Mouse (Mus musculus) stomach, embryonic 16.5 days (tissue): Measurements from ENCODE around the gene Nfia. TPM values are rescaled to one million over a fixed set of nuclear protein-coding genes. Genes with fewer than 3 reads are reported as not detected.

ENCODE experiments used
- ATAC-seq: fragments of 200-750 bp; cut with Nextera tagmentation; 2 replicates; pipeline ENCODE4 v1.8.0; 2017; ENCODE audit warnings: moderate number of reproducible peaks, moderate TSS enrichment; ENCODE audit not compliant: insufficient read depth, low FRiP score
- H3K27ac ChIP-seq: fragments of 300-500 bp; sonication (generic); 2 replicates; pipeline ENCODE4 v1.5.1; 2014; ENCODE audit warnings: low read length
- H3K27me3 ChIP-seq: fragments of 300-500 bp; sonication (generic); 2 replicates; pipeline ENCODE4 v1.6.1; 2014; ENCODE audit warnings: low read length, control low read depth, mixed read lengths; ENCODE audit not compliant: control insufficient read depth, insufficient read depth
- H3K36me3 ChIP-seq: fragments of 300-500 bp; sonication (generic); 2 replicates; pipeline ENCODE4 v1.6.1; 2014; ENCODE audit warnings: low read length; ENCODE audit not compliant: control insufficient read depth, insufficient read depth
- H3K4me1 ChIP-seq: fragments of 300-500 bp; sonication (generic); 2 replicates; pipeline ENCODE4 v1.6.1; 2014; ENCODE audit warnings: low read length, control low read depth, mixed read lengths; ENCODE audit not compliant: control insufficient read depth, insufficient read depth
- H3K4me2 ChIP-seq: fragments of 300-500 bp; sonication (generic); 2 replicates; pipeline ENCODE4 v1.6.1; 2014; ENCODE audit warnings: low read depth, low read length, mixed read lengths
- H3K4me3 ChIP-seq: fragments of 300-500 bp; sonication (generic); replicated peaks from 2 replicates; pipeline ENCODE4 v1.5.1; 2014; ENCODE audit warnings: mild to moderate bottlenecking, low read length
- H3K9ac ChIP-seq: fragments of 300-500 bp; sonication (generic); 2 replicates; pipeline ENCODE4 v1.6.1; 2014; ENCODE audit warnings: low read length
- H3K9me3 ChIP-seq: fragments of 300-500 bp; sonication (generic); replicated peaks from 2 replicates; pipeline ENCODE4 v1.6.1; 2016; ENCODE audit warnings: low read length, control low read depth; ENCODE audit not compliant: control insufficient read depth
- WGBS: fragments of 180-500 bp; shearing (Covaris S2); extraction: QIAGEN DNeasy Blood & Tissue Kit; methylation state at CpG from one replicate; pipeline ENCODE4 v1.1.7; 2014; 5-methylcytosine and 5-hydroxymethylcytosine counted together
- polyA plus RNA-seq: library from polyadenylated mRNA; unstranded; fragments of >200 nt; fragmentation: Nextera tagmentation; extraction: Ambion mirVana; gene quantifications from 2 replicates; pipeline ENCODE4 v1.2.1, GENCODE M21; 2015

The Nfia gene
- polyA plus RNA-seq, 1 experiment from 2014 or later = 45.1 TPM

GRCm38 (mm10) chr4:97953886-97954285 lies 181.4 kb downstream of the Nfia start:
- Histone ChIP-seq H3K9me3 (no peaks in the 10 kb centered on the region), H3K27ac (no peak overlapping the region), H3K4me2 (no peak overlapping the region), H3K4me1 (peaks cover 8% of the 10 kb centered on the region; the same call in 1 of the 2 replicates), H3K9ac (no peak overlapping the region), H3K27me3 (no peaks in the 10 kb centered on the region), H3K4me3 (no peak overlapping the region), H3K36me3 (no peaks in the 10 kb centered on the region)
- no peak for ATAC-seq
- 67% methylated on average over 11 of the region's 11 CpGs for WGBS

- no peaks in the 10 kb centered on the region for H3K36me3 ChIP-seq
- no peak for ATAC-seq
- no peaks in the 10 kb centered on the region for H3K9me3 ChIP-seq
- no peak overlapping the region for H3K27ac ChIP-seq
- H3K9ac ChIP-seq = no peak overlapping the region
- H3K27me3 ChIP-seq = no peaks in the 10 kb centered on the region
- H3K4me1 ChIP-seq = 0 out of 2 replicates have a peak, but pooled peaks cover 3% of the 10 kb centered on the region
- WGBS = 78% methylated on average over 5 of the region's 5 CpGs
- H3K4me3 ChIP-seq = no peak overlapping the region
- H3K4me2 ChIP-seq = no peak overlapping the region
These were observed 185.6 kb downstream of the Nfia start for GRCm38 (mm10) chr4:97958121-97958520.

- Histone ChIP-seq H3K36me3 (no peaks in the 10 kb centered on the region), H3K9me3 (no peaks in the 10 kb centered on the region), H3K4me1 (no peaks in the 10 kb centered on the region; the same call in 1 of the 2 replicates), H3K27ac (no peak overlapping the region), H3K4me2 (no peak overlapping the region), H3K4me3 (no peak overlapping the region), H3K9ac (no peak overlapping the region), H3K27me3 (no peaks in the 10 kb centered on the region)
- ATAC-seq = no peak
- 84% methylated on average over 7 of the region's 7 CpGs for WGBS
These were observed 190.3 kb downstream of the Nfia start for GRCm38 (mm10) chr4:97962856-97963255.

- 67% methylated on average over 1 of the region's 1 CpGs for WGBS
- Histone ChIP-seq H3K9me3 (no peaks in the 10 kb centered on the region), H3K36me3 (no peaks in the 10 kb centered on the region), H3K27ac (no peak overlapping the region), H3K27me3 (no peaks in the 10 kb centered on the region), H3K4me3 (no peak overlapping the region), H3K4me2 (no peak overlapping the region), H3K4me1 (peaks cover 2% of the 10 kb centered on the region; the same call in 1 of the 2 replicates), H3K9ac (no peak overlapping the region)
- no peak for ATAC-seq
These were observed 191.4 kb downstream of the Nfia start for GRCm38 (mm10) chr4:97963951-97964350.

DNA sequence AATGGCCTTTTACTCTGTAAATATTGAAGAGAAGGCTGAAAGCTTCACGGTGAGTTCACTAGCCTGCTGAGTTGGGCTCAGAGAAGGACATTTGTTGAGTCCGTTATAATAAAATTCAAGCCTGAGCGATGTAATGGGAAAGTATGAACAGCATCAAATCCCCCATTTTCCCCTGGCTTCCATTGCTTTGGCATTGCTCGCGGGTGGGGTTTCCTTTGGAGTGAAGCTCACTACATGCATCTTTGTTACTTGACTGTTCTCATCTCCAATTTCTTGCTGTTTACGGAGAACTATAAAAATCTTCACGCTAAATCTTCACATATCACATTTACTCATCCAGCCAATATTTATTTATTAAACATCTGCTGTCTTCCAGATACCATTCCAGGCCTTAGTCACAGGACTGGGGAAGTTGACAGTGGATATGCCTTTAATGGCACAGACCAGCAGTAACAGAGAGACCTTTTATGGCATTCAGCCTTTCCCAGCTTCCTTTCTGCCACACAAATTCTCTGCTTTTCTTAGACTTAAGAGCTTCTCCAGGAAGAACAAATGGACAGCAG lies 196.3 kb downstream of the Nfia start:
- Histone ChIP-seq H3K27ac (peak overlapping the region; percentile 17), H3K9me3 (no peaks in the 10 kb centered on the region), H3K9ac (no peak overlapping the region), H3K4me2 (no peak overlapping the region), H3K4me1 (peaks cover 5% of the 10 kb centered on the region), H3K36me3 (no peaks in the 10 kb centered on the region), H3K27me3 (no peaks in the 10 kb centered on the region), H3K4me3 (no peak overlapping the region)
- ATAC-seq = no peak
- 65% methylated on average over 7 of the region's 7 CpGs for WGBS

- WGBS = 92% methylated on average over 2 of the region's 2 CpGs
- H3K4me2 ChIP-seq = no peak overlapping the region
- no peak overlapping the region for H3K4me3 ChIP-seq
- peaks cover 17% of the 10 kb centered on the region for H3K4me1 ChIP-seq
- H3K27me3 ChIP-seq = no peaks in the 10 kb centered on the region
- no peaks in the 10 kb centered on the region for H3K9me3 ChIP-seq
- no peak for ATAC-seq
- H3K27ac ChIP-seq = no peak overlapping the region
- H3K36me3 ChIP-seq = no peaks in the 10 kb centered on the region
- no peak overlapping the region for H3K9ac ChIP-seq
These were observed 200.5 kb downstream of the Nfia start for GRCm38 (mm10) chr4:97973064-97973463.

- no peak for ATAC-seq
- Histone ChIP-seq H3K4me1 (peaks cover 14% of the 10 kb centered on the region), H3K27ac (peak overlapping the region; percentile 41; the same call in 1 of the 2 replicates), H3K36me3 (no peaks in the 10 kb centered on the region), H3K4me3 (no peak overlapping the region), H3K9me3 (no peaks in the 10 kb centered on the region), H3K9ac (no peak overlapping the region), H3K4me2 (no peak overlapping the region), H3K27me3 (no peaks in the 10 kb centered on the region)
- 38% methylated on average over 6 of the region's 6 CpGs for WGBS
These were observed 201.5 kb downstream of the Nfia start for GRCm38 (mm10) chr4:97974037-97974436.

DNA sequence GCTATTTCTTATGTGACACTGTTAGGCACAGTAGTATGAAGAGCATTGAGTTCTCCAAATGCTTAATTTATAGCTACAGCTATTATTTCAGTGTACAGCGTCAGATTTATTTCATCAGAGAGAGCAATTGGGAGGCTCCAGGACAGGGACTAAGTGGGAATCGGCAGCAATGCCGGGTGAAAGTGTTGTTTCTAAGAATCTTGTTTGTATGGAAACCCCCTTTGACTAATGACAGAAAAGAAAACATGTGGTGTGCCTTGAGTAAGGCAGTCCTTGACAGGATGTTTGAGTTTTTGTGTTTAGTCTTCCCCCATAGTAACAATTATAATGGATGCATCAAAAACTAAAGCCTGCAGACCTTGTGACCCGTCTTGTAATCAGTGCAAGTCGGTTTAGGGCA lies 204.4 kb downstream of the Nfia start:
- H3K4me3 ChIP-seq = no peak overlapping the region
- 36% methylated on average over 5 of the region's 5 CpGs for WGBS
- H3K27ac ChIP-seq = no peak overlapping the region
- H3K36me3 ChIP-seq = no peaks in the 10 kb centered on the region
- H3K9ac ChIP-seq = no peak overlapping the region
- H3K9me3 ChIP-seq = no peaks in the 10 kb centered on the region
- H3K4me1 ChIP-seq = peaks cover 14% of the 10 kb centered on the region
- H3K4me2 ChIP-seq = no peak overlapping the region
- no peaks in the 10 kb centered on the region for H3K27me3 ChIP-seq
- ATAC-seq = peak; percentile 40; the same call in 1 of the 2 replicates

GRCm38 (mm10) chr4:97984361-97984760 lies 211.8 kb downstream of the Nfia start:
- no peaks in the 10 kb centered on the region for H3K36me3 ChIP-seq
- H3K4me2 ChIP-seq = no peak overlapping the region
- no peak overlapping the region for H3K4me3 ChIP-seq
- H3K27ac ChIP-seq = no peak overlapping the region
- H3K27me3 ChIP-seq = no peaks in the 10 kb centered on the region
- H3K9ac ChIP-seq = no peak overlapping the region
- 90% methylated on average over 2 of the region's 2 CpGs for WGBS
- H3K9me3 ChIP-seq = no peaks in the 10 kb centered on the region
- H3K4me1 ChIP-seq = peaks cover 4% of the 10 kb centered on the region
- no peak for ATAC-seq
